Mouse (Mus musculus) megakaryocyte-erythroid progenitor cell, adult 5-6 weeks (primary cell): ENCODE data around the gene Optc. TPM values are rescaled to one million over a fixed set of nuclear protein-coding genes. Genes with fewer than 3 reads are reported as not detected.

ENCODE experiments used
- ATAC-seq: replicated peaks from 2 replicates; pipeline ENCODE4 v1.8.0; 2016; ENCODE audit warnings: mild to moderate bottlenecking, inconsistent platforms; ENCODE audit not compliant: severe bottlenecking, poor library complexity, low FRiP score, low TSS enrichment
- total RNA-seq, 2 experiments: library from RNA; stranded (forward) in 1 of 2; stranded (reverse) in 1 of 2; fragments of 200-1000, 215-1000 nt in 1 of 2; fragments of >200 nt in 1 of 2; fragmentation: Nextera tagmentation in 1 of 2; gene quantifications; 2 replicates each; pipeline ENCODE4 v1.2.3; 2014 to 2017

Gene Optc
- total RNA-seq (2014; fragmentation: Nextera tagmentation) (not detected in 2 replicates), total RNA-seq (2017) (2.0 TPM in 1 of 2 replicates, not detected in the other)

- ATAC-seq, result peak; percentile 60
Observed at GRCm38 (mm10) chr1:133907949-133908658, at the start of gene Optc. TSS of gene Optc (minus strand) at chr1:133907999.

DNA sequence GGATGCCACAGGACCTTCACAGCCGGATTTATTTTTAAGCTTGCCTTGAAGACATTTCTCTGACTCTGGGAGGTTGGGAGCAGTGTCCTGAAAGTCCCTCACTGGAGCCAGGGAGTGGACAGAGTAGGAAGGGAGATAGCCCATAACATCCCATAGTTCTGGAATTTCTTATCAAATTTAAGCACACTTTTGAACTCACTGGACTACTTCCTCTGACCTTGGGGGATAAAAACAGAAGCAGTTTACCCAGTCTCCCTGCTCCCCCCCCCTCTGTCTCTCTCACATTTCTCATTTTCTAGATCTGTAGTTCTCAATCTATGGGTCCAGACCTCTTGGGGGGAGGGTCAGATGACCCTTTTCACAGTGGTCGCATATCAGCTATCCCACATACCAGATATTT lies 46.2 kb upstream of the Optc start:
- ATAC-seq, result no peak

DNA sequence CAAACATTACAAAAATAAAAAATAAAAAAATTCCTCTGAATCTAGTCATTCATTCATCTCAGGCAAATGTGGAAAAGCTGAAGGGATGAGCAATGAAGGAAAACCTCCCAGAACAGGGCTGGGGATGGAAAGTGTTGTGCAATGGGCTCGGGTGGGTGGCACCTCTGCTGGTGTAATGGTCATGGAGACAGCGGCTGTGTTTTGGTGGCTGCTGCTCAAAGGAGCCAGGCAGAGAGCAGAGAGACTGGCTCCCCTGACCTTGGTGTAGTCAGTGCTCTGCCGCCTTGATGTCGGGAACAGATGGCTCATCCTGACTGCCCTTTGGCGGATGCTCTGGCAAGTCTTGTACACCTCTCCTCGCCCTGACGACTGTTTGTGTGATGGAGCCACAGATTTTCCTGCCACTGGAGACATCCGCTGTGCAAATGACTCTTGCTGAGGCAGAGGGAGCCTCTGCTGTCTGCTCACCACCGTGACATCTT lies 45.5 kb upstream of the Optc start:
- no peak for ATAC-seq

DNA sequence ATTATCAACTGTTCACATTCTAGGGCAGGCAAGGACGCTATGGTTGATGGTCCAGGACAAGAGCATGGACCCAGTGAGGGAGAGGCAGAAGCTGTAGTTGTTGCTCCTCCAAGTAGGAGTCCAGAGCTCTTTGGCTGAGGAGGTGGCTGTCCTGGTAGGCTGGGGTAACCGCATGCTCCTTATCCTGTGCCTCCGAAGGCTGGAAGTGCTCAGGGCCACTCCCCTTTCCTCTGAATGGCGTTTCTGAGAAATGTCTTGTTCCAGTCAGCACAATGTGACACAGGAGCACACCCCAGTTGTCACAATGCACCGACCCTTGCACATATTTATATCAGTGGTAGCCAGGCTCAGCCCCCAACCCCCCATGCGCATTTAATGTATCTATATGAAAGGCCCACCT lies 43.8 kb upstream of the Optc start:
- peak; percentile 68 for ATAC-seq

DNA sequence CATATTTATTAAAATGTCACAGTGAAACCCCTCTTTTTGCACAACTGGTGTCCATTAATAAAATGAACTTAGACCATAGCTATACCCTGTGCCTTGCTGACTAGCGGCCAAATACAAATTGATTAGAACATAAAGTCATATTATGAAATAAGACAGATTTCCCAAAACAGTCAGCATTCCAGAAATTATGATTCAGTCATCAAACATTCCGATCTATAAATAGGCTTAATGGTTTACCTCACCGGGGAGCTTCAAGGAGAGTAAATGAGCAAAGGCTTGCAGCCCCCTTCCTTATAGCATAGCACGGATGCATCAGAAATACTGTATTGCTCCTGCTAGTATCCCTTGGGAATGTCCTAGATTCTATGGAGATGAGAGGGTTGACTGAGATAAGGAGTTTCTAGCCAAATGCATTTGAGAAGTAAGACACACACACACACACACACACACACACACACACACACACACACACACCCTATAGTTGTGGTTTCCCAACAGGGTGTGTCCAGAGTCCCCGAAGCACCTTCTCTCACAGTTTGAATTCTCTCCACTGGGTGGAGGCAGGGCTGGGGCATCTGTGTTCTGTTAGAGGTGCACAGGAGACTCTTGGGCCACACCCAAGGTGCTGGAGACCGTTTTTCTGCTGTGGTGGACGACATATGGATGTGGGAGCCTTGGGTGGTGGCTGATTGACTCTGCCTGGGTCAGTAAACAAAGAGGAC lies 42.4 kb upstream of the Optc start:
- peak; percentile 89 for ATAC-seq

GRCm38 (mm10) chr1:133945106-133945505 lies 37.3 kb upstream of the Optc start:
- no peak for ATAC-seq

- no peak for ATAC-seq
Observed at GRCm38 (mm10) chr1:133941904-133942303, 34.1 kb upstream of the Optc start.

DNA sequence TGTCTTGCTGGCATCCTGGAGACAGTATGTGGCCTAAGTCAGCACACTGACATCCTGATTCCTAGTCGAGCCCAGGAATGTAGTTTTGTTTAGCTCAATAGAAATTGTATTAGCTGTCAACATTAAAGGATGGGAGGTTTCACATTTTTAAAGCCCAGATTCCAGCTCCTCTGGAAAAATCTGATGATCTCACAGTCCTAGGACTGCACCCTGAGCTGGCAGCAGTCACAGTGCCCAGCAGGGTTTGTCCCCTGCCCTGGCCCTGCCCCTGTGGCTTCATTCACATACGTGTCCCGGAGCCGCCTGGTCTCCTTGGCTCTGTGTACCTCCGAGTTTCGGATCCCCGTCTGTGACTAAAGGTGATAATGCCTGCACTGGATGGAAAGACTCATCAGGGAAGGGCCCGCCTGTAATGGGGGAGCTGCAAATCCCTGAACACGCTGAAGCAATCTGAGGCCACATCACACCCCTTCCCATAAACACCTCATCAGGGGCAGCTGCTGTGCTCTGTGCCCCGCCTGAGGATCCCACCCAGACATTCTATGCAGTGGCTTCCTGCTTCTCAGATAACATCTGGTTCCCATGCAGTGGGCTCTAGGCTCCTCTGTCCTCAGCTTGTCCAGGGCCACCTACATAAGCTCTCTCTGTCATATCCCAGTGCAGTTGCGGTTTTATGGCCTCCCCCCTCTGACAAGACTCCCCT lies 33.5 kb upstream of the Optc start:
- ATAC-seq, result no peak

DNA sequence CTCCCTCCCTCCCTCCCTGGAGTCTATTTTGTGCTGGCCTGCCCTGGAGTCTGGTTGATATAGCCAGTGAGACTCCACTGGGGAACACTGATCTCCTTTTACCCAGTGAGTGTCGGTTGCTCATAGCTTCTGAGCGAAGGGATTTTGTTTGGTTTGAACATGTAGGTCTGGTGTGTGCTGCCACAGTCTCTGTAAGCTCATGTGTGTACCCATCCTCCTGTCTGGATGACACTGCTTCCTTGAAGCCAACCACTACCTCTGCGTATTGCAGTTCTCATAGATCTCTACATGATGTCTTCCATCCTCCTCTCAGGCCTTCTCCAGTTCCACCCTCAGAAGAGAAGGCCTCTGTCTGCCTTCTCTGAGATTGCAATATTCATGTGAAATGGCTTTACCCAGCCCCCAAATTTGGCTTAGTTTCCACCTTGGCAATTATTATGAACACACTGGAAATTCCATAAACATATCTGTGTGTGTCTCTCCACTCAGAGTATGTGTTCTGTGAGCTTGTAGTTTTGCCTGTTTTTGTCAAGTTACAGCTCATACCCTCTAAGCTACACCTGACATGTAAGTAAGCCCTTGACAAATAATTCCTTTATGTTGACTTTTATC lies 32.8 kb upstream of the Optc start:
- no peak for ATAC-seq

- no peak for ATAC-seq
Observed at GRCm38 (mm10) chr1:133939708-133940107, 31.9 kb upstream of the Optc start.

DNA sequence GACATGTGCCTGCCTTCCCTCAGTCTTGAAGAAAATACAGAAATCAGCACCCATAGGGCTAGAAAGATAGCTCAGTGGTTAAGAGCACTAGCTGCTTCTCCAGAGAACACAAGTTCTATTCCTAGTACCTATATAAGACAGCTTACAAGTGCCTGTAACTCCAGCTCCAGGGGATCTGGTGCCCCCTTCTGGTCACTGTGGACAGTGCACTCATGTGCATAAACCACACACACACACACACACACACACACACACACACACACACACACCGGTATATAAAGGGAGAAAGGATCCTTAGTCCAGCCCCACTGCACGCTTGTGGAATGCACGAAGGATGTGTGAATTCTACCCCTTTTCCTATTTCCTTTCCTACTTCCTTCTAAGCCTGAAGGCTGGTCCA lies 28.4 kb upstream of the Optc start:
- no peak for ATAC-seq

DNA sequence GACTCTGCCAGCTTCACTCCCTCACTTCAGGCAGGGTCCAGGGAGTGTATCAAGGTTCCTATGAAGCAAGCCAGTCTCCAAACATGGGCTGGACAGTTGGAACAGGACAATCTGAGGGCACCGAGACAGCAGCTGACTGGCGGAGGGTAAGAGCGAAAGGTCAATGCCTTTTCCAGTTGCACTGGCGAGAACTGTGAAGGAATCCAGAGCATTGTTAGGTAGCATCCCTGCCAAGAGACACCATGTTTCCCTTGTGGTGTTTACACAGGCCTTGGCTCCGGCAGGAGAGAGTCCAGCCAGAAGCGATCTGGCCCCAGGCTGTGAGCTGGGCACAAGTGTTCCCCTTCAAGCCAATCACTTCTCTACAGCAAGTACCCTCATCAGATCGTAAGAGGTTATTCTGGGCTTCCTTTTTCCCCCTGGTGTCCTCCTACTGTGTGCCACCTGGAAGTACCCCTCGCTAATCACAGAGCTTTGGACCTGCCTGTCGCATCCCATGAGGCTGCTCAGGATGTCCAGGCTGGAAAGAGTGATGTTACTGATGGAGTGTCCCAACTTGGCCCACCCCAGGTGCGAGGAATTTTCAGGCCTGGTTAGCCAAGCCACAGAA lies 26.7 kb upstream of the Optc start:
- no peak for ATAC-seq

GRCm38 (mm10) chr1:133933301-133934195 lies 25.7 kb upstream of the Optc start:
- no peak for ATAC-seq

GRCm38 (mm10) chr1:133929980-133930379 lies 22.2 kb upstream of the Optc start:
- ATAC-seq, result no peak

GRCm38 (mm10) chr1:133925223-133925622 lies 17.4 kb upstream of the Optc start:
- ATAC-seq, result no peak

- ATAC-seq, result peak; percentile 80
Observed at GRCm38 (mm10) chr1:133924141-133924875, 16.5 kb upstream of the Optc start.

DNA sequence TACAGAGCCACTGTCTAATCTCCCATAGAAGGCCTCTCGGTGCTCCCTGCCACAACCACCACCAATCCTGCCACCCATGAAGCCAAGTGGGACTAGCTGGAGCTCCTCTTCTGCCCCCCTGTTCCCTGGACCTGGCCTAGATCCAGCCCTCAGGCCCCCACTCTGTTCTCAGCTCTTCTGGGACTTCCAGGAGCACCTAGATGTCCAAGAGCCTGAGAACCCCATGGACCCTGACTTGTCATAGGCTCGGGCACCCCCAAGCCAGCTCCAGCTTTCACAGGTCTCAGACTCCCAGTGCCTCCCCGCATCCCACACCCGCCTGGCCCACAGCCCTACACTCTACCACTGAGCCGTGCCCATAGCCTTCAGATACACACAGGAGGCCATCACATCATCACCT lies 15.3 kb upstream of the Optc start:
- no peak for ATAC-seq

DNA sequence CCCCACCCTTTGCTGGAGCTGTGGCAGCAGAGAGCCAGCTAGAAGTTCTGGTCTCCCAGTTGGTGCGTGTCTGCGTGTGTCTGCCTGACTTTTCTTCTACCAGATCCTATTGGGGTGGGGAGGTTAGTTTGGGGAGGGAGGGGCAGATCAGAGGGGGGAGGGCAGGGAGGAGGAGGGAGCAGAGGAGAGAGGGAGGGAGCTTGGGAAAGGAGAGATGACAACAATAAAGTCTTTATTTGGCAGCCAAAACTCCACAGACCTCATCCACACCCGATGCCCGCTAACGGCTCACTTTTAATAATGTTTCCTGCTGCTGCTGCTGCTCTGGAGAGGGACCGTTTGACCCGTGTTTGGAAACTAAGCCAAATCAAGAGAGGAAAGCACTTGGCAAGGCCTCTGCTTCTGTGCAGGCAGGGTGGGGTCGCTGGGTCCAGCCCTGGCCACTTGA lies 13.5 kb upstream of the Optc start, which contains the start of gene Prelp:
TSS of gene Prelp (minus strand) at position 111 of the 448 bp plus-strand sequence.
- no peak for ATAC-seq
